Mouse (Mus musculus) G1E (cell line): ENCODE measurements around the gene Bola3.

Source experiments
- CTCF ChIP-seq: IDR thresholded peaks from 2 replicates; pipeline ENCODE4 v1.5.1; 2012; ENCODE audit warnings: low read depth, low read length, inconsistent platforms, mixed read lengths
- GATA2 ChIP-seq: IDR thresholded peaks from 2 replicates; pipeline ENCODE4 v1.6.1; 2012; ENCODE audit warnings: low read depth, low read length, inconsistent platforms, borderline replicate concordance
- TAL1 ChIP-seq: conservative IDR thresholded peaks from 2 replicates; pipeline ENCODE4 v1.6.1; 2012; ENCODE audit warnings: low read depth, low read length, inconsistent platforms, mixed read lengths

- no peak for TF ChIP-seq CTCF
- no peak for TF ChIP-seq GATA2
- no peak for TF ChIP-seq TAL1
Observed at GRCm38 (mm10) chr6:83325525-83326393, 23.2 kb upstream of the Bola3 start, which contains the start of the genes Mthfd2 and Mob1a.
